In the genomic region with DNA sequence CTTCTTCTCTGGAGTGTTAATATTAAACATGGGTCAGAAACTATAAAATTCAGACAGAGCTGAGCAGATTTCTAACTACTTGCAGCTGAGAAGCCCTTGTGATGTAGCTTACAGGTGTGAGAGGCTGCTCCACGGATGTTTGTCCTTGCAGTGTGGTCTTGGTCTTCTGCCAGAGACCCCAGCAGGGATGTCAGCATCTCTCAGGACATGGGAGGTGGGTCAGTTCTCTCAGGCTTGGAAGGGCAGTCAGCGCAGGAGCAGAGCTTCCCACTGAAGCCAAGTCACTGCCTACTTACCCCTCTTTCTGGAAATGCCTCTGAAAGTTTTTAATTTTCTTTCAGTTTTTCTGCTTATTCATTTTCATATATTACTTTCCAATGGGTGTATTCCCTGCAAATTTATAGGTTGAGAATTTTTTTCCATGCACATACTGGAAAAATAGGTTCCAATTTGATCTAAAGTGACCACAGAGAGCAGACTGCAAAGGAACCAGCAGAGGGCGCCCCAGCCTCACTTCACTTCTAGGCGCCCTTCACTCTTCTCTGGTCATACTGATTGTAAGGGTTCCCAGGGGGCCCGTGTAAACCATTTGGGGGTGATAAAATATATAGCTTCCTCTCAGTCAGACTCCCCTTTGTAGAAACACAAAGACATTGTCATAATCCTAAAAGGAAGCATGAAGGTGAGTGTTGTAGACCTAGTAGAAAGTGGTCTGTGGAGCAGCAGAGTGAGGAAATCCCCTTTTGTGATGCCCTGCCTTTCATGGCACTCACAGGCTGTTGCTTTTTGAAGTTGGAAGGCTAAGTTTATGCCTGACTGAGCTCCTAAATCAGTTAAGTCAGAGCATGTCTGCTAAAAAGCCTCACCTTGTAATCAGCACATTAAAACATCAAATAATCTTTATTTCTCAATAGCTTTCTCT, we compare ENCODE assay signal across 8 mouse cellular contexts. TPM values are rescaled to one million over a fixed set of nuclear protein-coding genes. Genes with fewer than 3 reads are reported as not detected.
DNase-seq lines count a peak whose midpoint lies in the region; ATAC-seq lines count a peak whose summit lies in the region.
"Had no signal": no experiment of that assay in that cellular context is flagged by ENCODE, and none has a peak within 500 bp of the region (broad histone marks: within the 10 kb centered on the region; RNA-seq: fewer than 3 reads in every experiment).

No protein-coding gene starts in this region.

- no peak overlapping the region for H3K27ac ChIP-seq in kidney, embryonic 14.5 days (ENCODE audit: low read depth, low read length)

- peak; percentile 75 for ATAC-seq in CD4-positive, CD25-positive, alpha-beta regulatory T cell, adult 4 months
- ATAC-seq in erythroid progenitor cell, adult 5-6 weeks (replicated peaks; ENCODE audit: low FRiP score, poor library complexity, severe bottlenecking) = 0 out of 2 replicates have a peak, but pooled peaks have one; percentile 56
- 0 out of 2 replicates have a peak, but pooled peaks have one; percentile 39 for ATAC-seq in kidney, embryonic 14.5 days (ENCODE audit: low FRiP score, low TSS enrichment)

- no peaks in the 10 kb centered on the region for H3K27me3 ChIP-seq in kidney, embryonic 14.5 days (ENCODE audit: control insufficient read depth, insufficient read depth, low read length)

- H3K4me2 ChIP-seq in kidney, embryonic 14.5 days (replicated peaks; ENCODE audit: low read depth, low read length) = no peak overlapping the region

- H3K36me3 ChIP-seq in kidney, embryonic 14.5 days (ENCODE audit: control insufficient read depth, insufficient read depth, low read length) = peaks cover 70% of the 10 kb centered on the region

- H3K9me3 ChIP-seq in kidney, embryonic 14.5 days (ENCODE audit: control insufficient read depth, low read length) = no peaks in the 10 kb centered on the region

- no peak overlapping the region for H3K4me3 ChIP-seq in kidney, embryonic 14.5 days (ENCODE audit: low read length)

- peak; percentile 77 for DNase-seq in A20 (ENCODE audit: low read depth, low spot score)
- DNase-seq in c-Kit-negative CD71-positive TER-119-positive erythroid progenitor cells, embryonic 14.5 days (ENCODE audit: low read depth, low spot score) = peak; percentile 27
- peak; percentile 26 to 28 for DNase-seq in lung, adult 18-20 months
- DNase-seq in right cerebral cortex, adult 18-20 months = peak; percentile 53

- 37% methylated on average over 5 of the region's 5 CpGs for WGBS in kidney, embryonic 14.5 days

- no peak overlapping the region for H3K9ac ChIP-seq in kidney, embryonic 14.5 days (ENCODE audit: low read depth, low read length)

- H3K4me1 ChIP-seq in kidney, embryonic 14.5 days (ENCODE audit: control insufficient read depth, insufficient read depth, low read length) = no peaks in the 10 kb centered on the region

RNA-seq across cellular contexts. Expression of gene Snorc, which starts 22.6 kb away (rescaled TPM):
- not detected for polyA plus RNA-seq in CD4-positive, CD25-positive, alpha-beta regulatory T cell, adult 4 months (2017; shearing (Covaris generic))
- not detected in 2 replicates for total RNA-seq in erythroid progenitor cell, adult 5-6 weeks (2015; ENCODE audit: low replicate concordance)
- not detected in 2 replicates for total RNA-seq in erythroid progenitor cell, adult 5-6 weeks (2017; ENCODE audit: low replicate concordance)
- polyA plus RNA-seq in kidney, embryonic 14.5 days (2014; fragmentation: Nextera tagmentation; extraction: Ambion mirVana) = not detected in 2 replicates
- total RNA-seq: layer of hippocampus, adult 8-10 months had no signal

RNA-seq across cellular contexts. Expression of gene Kcnj13, which starts 52.9 kb away (rescaled TPM):
- 1 to 10 TPM in 1 of 2 experiments, under 1 TPM in 1; 0.65 to 1.0 TPM for polyA plus RNA-seq in CD4-positive, CD25-positive, alpha-beta regulatory T cell, adult 4 months (2017; shearing (Covaris generic))
- total RNA-seq in erythroid progenitor cell, adult 5-6 weeks (2015; ENCODE audit: low replicate concordance) = not detected in 2 replicates
- total RNA-seq in erythroid progenitor cell, adult 5-6 weeks (2017; ENCODE audit: low replicate concordance) = not detected in 2 replicates
- polyA plus RNA-seq in kidney, embryonic 14.5 days (2014; fragmentation: Nextera tagmentation; extraction: Ambion mirVana) = 0.30 and 0.60 TPM in 2 replicates

Comparison
In these comparisons a context has a peak if more than half of its experiments do, and no peak if none do; other contexts are left out.
1. DNase-seq: peak in every context shown above with its lines; median percentile 77 in A20; 53 in right cerebral cortex, adult 18-20 months; 27 in c-Kit-negative CD71-positive TER-119-positive erythroid progenitor cells, embryonic 14.5 days; 27 in lung, adult 18-20 months.